Mouse (Mus musculus): Measurements from ENCODE around the gene Aqp11. TPM values are rescaled to one million over a fixed set of nuclear protein-coding genes. Genes with fewer than 3 reads are reported as not detected.

The Aqp11 gene
- polyA plus RNA-seq (2012; rRNA removed), result 2.2 and 2.5 TPM in 2 replicates
- polyA plus RNA-seq (2014; fragmentation: Nextera tagmentation; extraction: Ambion mirVana), result 3.4 and 4.2 TPM in 2 replicates

DNA sequence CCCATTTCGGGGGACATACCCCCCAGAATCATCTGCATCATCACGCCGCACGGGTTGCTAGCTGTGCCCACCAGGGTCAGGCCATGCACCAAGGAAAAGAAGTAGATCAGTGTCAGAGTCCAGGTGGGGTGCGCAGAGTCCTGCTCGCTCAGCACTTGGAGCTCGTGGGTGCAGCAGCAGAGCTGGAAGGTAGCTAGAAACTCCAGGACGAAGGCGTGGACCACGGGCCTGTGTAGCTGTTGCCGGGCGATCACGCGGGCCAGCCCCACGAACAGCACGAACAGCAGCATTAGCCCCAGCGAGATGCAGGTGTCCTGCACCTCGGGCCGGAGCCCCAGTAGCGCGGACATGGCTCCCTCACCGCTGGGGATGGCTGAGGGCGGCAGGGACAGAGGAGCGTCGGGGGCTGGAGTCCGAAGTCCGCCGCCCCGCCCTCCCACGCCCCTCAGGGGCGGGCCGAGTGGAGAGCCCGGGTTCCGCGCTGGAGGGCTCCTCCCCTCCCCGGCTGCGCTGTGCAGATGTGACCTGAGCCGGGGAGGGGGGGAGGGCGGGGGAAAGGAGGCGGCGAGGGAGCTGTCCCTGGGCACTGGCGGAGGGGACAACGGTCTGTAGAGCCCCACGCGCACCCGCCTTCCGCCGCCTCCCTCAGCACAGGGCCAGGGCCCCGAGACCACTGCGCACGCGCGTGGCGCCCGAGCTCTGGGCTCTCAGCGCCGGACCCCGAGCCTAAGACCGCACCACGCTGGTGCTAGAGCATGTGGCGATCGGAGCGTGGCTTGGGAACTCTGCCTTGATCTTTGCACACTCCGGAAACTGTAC lies at the start of gene Aqp11:
TSS of gene Aqp11 (minus strand) at position 652 of the 819 bp plus-strand sequence.
- no peak within 1 kb of the TSS for H3K27ac ChIP-seq (replicated peaks; ENCODE audit: low read depth, low read length)
- WGBS, result 0% methylated on average over 36 of the region's 64 CpGs
- peak within 1 kb of the TSS; percentile 92 for H3K4me2 ChIP-seq (replicated peaks; ENCODE audit: low read depth, low read length, severe bottlenecking)
- no peaks in the 10 kb centered on the region for H3K36me3 ChIP-seq (ENCODE audit: control insufficient read depth, insufficient read depth, low read length)
- no peak for TF ChIP-seq POLR2A (IDR thresholded peaks at IDR 0.05; ENCODE audit: borderline replicate concordance, extremely low read depth, insufficient read depth, insufficient read length)
- peaks cover 6% of the 10 kb centered on the region; the same call in 1 of the 2 replicates for H3K4me1 ChIP-seq (ENCODE audit: control insufficient read depth, insufficient read depth, low read length)
- DNase-seq (ENCODE audit: low spot score) (peak; percentile 79), ATAC-seq (ENCODE audit: low FRiP score, low read depth) (peak; percentile 95)
- no peaks in the 10 kb centered on the region for H3K27me3 ChIP-seq (ENCODE audit: control insufficient read depth, insufficient read depth, low read length)
- no peaks in the 10 kb centered on the region for H3K9me3 ChIP-seq (ENCODE audit: control insufficient read depth, low read length)
- peak within 1 kb of the TSS; percentile 64 for H3K9ac ChIP-seq (ENCODE audit: low read depth, low read length, severe bottlenecking)
- peak within 1 kb of the TSS; percentile 64 for H3K4me3 ChIP-seq (replicated peaks; ENCODE audit: low read length)

DNA sequence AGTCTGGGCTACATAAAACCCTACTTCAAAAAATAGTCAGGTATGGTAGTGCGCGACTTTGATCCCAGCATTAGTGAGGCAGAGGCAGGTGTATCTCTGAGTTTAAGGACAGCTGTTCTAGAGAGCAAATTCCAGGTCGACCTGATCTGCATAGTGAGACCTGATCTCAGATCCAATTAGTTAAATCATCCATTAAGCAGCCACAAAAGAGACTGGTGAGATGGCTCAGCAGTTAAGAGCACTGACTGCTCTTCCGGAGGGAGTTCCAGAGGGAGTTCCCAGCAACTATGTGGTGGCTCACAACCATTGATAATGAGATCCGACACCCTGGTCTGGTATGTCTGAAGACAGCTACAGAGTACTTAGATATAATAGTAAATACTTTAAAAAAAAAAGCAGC lies 45.4 kb upstream of the Aqp11 start:
- DNase-seq (ENCODE audit: low spot score), result no peak
- 67% methylated on average over 5 of the region's 5 CpGs for WGBS
- no peak for TF ChIP-seq POLR2A (IDR thresholded peaks at IDR 0.05; ENCODE audit: borderline replicate concordance, extremely low read depth, insufficient read depth, insufficient read length)
- Histone ChIP-seq H3K36me3 (ENCODE audit: control insufficient read depth, insufficient read depth, low read length) (no peaks in the 10 kb centered on the region), H3K4me1 (ENCODE audit: control insufficient read depth, insufficient read depth, low read length) (no peaks in the 10 kb centered on the region), H3K4me2 (replicated peaks; ENCODE audit: low read depth, low read length, severe bottlenecking) (no peak overlapping the region), H3K9me3 (ENCODE audit: control insufficient read depth, low read length) (no peaks in the 10 kb centered on the region), H3K27me3 (ENCODE audit: control insufficient read depth, insufficient read depth, low read length) (no peaks in the 10 kb centered on the region), H3K9ac (ENCODE audit: low read depth, low read length, severe bottlenecking) (no peak overlapping the region), H3K27ac (replicated peaks; ENCODE audit: low read depth, low read length) (no peak overlapping the region), H3K4me3 (replicated peaks; ENCODE audit: low read length) (no peak overlapping the region)
- ATAC-seq (ENCODE audit: low FRiP score, low read depth), result no peak

DNA sequence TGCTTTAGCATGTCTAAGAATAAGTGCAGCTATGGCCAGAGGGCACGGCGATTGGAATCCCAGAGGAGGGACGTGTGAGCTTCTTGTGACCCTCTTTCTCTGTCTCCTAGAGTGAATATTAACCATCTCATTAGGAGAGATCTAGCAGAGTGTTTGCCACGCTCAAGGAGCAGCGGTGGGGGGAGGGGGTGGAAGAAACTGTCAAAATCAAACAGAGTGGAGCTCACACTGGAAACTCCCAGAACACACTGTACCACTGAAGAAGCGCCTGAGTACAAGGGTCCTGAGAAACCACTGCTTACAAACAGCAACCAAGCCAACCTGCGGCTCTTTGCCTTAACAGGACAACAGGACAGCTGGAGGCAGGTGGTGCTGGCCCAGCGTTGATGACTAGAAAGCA lies 43.4 kb upstream of the Aqp11 start:
- H3K9ac ChIP-seq (ENCODE audit: low read depth, low read length, severe bottlenecking), result no peak overlapping the region
- ATAC-seq (ENCODE audit: low FRiP score, low read depth), result no peak
- TF ChIP-seq POLR2A (IDR thresholded peaks at IDR 0.05; ENCODE audit: borderline replicate concordance, extremely low read depth, insufficient read depth, insufficient read length), result no peak
- no peak for DNase-seq (ENCODE audit: low spot score)
- no peaks in the 10 kb centered on the region for H3K27me3 ChIP-seq (ENCODE audit: control insufficient read depth, insufficient read depth, low read length)
- WGBS, result 72% methylated on average over 8 of the region's 8 CpGs
- H3K4me2 ChIP-seq (replicated peaks; ENCODE audit: low read depth, low read length, severe bottlenecking), result no peak overlapping the region
- no peak overlapping the region for H3K4me3 ChIP-seq (replicated peaks; ENCODE audit: low read length)
- H3K27ac ChIP-seq (replicated peaks; ENCODE audit: low read depth, low read length), result no peak overlapping the region
- no peaks in the 10 kb centered on the region for H3K36me3 ChIP-seq (ENCODE audit: control insufficient read depth, insufficient read depth, low read length)
- H3K4me1 ChIP-seq (ENCODE audit: control insufficient read depth, insufficient read depth, low read length), result no peaks in the 10 kb centered on the region
- no peaks in the 10 kb centered on the region for H3K9me3 ChIP-seq (ENCODE audit: control insufficient read depth, low read length)

DNA sequence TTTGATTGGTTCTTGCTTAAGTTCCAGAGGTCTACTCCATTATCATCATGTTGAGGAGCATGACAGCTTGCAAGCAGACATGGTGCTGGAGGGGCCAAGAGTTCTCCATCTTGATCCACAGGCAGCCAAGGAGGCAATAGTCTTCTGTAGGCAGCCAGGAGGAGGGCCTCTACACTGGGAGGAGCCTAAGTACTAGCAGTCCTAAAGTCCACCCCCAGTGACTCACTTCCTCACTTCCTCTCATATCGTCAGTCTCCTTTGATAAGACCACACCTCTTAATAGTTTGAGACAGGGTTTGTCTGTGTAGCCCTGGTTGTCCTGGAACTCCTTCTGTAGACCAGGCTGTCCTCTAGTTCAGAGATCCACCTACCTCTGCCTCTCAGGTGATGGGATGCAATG lies 42.7 kb upstream of the Aqp11 start:
- no peak for DNase-seq (ENCODE audit: low spot score)
- no peaks in the 10 kb centered on the region for H3K9me3 ChIP-seq (ENCODE audit: control insufficient read depth, low read length)
- H3K27me3 ChIP-seq (ENCODE audit: control insufficient read depth, insufficient read depth, low read length), result no peaks in the 10 kb centered on the region
- no peak overlapping the region for H3K27ac ChIP-seq (replicated peaks; ENCODE audit: low read depth, low read length)
- ATAC-seq (ENCODE audit: low FRiP score, low read depth), result no peak
- H3K36me3 ChIP-seq (ENCODE audit: control insufficient read depth, insufficient read depth, low read length), result no peaks in the 10 kb centered on the region
- no peak overlapping the region for H3K9ac ChIP-seq (ENCODE audit: low read depth, low read length, severe bottlenecking)
- H3K4me1 ChIP-seq (ENCODE audit: control insufficient read depth, insufficient read depth, low read length), result no peaks in the 10 kb centered on the region
- H3K4me3 ChIP-seq (replicated peaks; ENCODE audit: low read length), result no peak overlapping the region
- TF ChIP-seq POLR2A (IDR thresholded peaks at IDR 0.05; ENCODE audit: borderline replicate concordance, extremely low read depth, insufficient read depth, insufficient read length), result no peak
- no peak overlapping the region for H3K4me2 ChIP-seq (replicated peaks; ENCODE audit: low read depth, low read length, severe bottlenecking)
- WGBS, result 76% methylated on average over 1 of the region's 1 CpGs

DNA sequence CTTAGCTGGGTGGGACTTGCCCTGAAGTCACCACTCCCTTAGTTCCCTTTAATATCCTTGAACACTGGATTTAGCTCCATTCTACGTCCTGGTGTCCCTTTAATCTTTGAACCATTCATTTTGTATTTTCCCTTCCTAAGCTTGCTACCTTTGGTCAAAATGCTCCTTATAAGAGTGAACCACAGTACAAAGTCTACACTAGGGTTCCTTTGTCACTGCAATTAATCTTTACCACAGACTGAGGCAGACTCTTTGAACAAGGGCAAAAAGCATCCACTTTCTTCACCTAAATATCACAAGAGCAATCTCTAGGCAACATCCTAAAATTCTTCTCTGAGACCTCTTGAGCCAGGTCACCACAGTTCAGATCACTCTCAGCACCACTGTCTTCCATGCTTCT lies 42.1 kb upstream of the Aqp11 start:
- H3K4me1 ChIP-seq (ENCODE audit: control insufficient read depth, insufficient read depth, low read length), result no peaks in the 10 kb centered on the region
- no peak overlapping the region for H3K27ac ChIP-seq (replicated peaks; ENCODE audit: low read depth, low read length)
- H3K4me2 ChIP-seq (replicated peaks; ENCODE audit: low read depth, low read length, severe bottlenecking), result no peak overlapping the region
- no peak overlapping the region for H3K9ac ChIP-seq (ENCODE audit: low read depth, low read length, severe bottlenecking)
- DNase-seq (ENCODE audit: low spot score), result no peak
- WGBS, result 87% methylated on average over 1 of the region's 1 CpGs
- H3K27me3 ChIP-seq (ENCODE audit: control insufficient read depth, insufficient read depth, low read length), result no peaks in the 10 kb centered on the region
- no peak for TF ChIP-seq POLR2A (IDR thresholded peaks at IDR 0.05; ENCODE audit: borderline replicate concordance, extremely low read depth, insufficient read depth, insufficient read length)
- ATAC-seq (ENCODE audit: low FRiP score, low read depth), result no peak
- no peaks in the 10 kb centered on the region for H3K9me3 ChIP-seq (ENCODE audit: control insufficient read depth, low read length)
- no peaks in the 10 kb centered on the region for H3K36me3 ChIP-seq (ENCODE audit: control insufficient read depth, insufficient read depth, low read length)
- H3K4me3 ChIP-seq (replicated peaks; ENCODE audit: low read length), result no peak overlapping the region

All from limb, embryonic 14.5 days (tissue).